In genomic region chr9:84673327-84673726, GRCm38 (mm10) we compare ENCODE assay signal across 20 mouse cellular contexts.
DNase-seq lines count a peak whose midpoint lies in the region; ATAC-seq and TF ChIP-seq lines count a peak whose summit lies in the region.
"Had no signal": no experiment of that assay in that cellular context is flagged by ENCODE, and none has a peak within 500 bp of the region (broad histone marks: within the 10 kb centered on the region; RNA-seq: fewer than 3 reads in every experiment).

No protein-coding gene starts in this region.

- no peak overlapping the region for H3K27ac ChIP-seq in kidney, embryonic 14.5 days (ENCODE audit: low read depth, low read length)
- H3K27ac ChIP-seq in limb, embryonic 14.5 days (replicated peaks; ENCODE audit: low read depth, low read length): no peak overlapping the region
- H3K27ac ChIP-seq: forebrain, embryonic 13.5 days; limb, embryonic 13.5 days; liver, embryonic 15.5 days; midbrain, embryonic 15.5 days had no signal

- no peak overlapping the region for H3K4me2 ChIP-seq in kidney, embryonic 14.5 days (replicated peaks; ENCODE audit: low read depth, low read length)
- no peak overlapping the region for H3K4me2 ChIP-seq in limb, embryonic 14.5 days (replicated peaks; ENCODE audit: low read depth, low read length, severe bottlenecking)
- H3K4me2 ChIP-seq: forebrain, embryonic 13.5 days; heart, embryonic 11.5 days; limb, embryonic 13.5 days; liver, embryonic 15.5 days; midbrain, embryonic 15.5 days had no signal

- H3K4me3 ChIP-seq in kidney, embryonic 14.5 days (ENCODE audit: low read length): no peak overlapping the region
- H3K4me3 ChIP-seq in limb, embryonic 14.5 days (replicated peaks; ENCODE audit: low read length): no peak overlapping the region
- H3K4me3 ChIP-seq: forebrain, embryonic 13.5 days; limb, embryonic 13.5 days; liver, embryonic 15.5 days; midbrain, embryonic 15.5 days had no signal

- TF ChIP-seq POLR2A in limb, embryonic 14.5 days (IDR thresholded peaks at IDR 0.05; ENCODE audit: borderline replicate concordance, extremely low read depth, insufficient read depth, insufficient read length): no peak

- no peak overlapping the region for H3K9ac ChIP-seq in kidney, embryonic 14.5 days (ENCODE audit: low read depth, low read length)
- no peak overlapping the region for H3K9ac ChIP-seq in limb, embryonic 14.5 days (ENCODE audit: low read depth, low read length, severe bottlenecking)
- H3K9ac ChIP-seq: forebrain, embryonic 13.5 days; limb, embryonic 13.5 days; liver, embryonic 15.5 days; midbrain, embryonic 15.5 days had no signal

- H3K27me3 ChIP-seq in kidney, embryonic 14.5 days (ENCODE audit: control insufficient read depth, insufficient read depth, low read length): no peaks in the 10 kb centered on the region
- no peaks in the 10 kb centered on the region for H3K27me3 ChIP-seq in limb, embryonic 14.5 days (ENCODE audit: control insufficient read depth, insufficient read depth, low read length)
- H3K27me3 ChIP-seq: forebrain, embryonic 13.5 days; limb, embryonic 13.5 days; liver, embryonic 15.5 days; midbrain, embryonic 15.5 days had no signal

- DNase-seq in kidney, postnatal 36 days: no peak
- peak; percentile 5 to 10 for DNase-seq in layer of hippocampus, postnatal 14 days (ENCODE audit: low spot score in 2 of 2)
- DNase-seq in layer of hippocampus, adult 11-12 months (ENCODE audit: low spot score): no peak
- peak; percentile 16 for DNase-seq in embryo, embryonic 11.5 days (ENCODE audit: low read depth, low spot score)
- DNase-seq in limb, embryonic 14.5 days (ENCODE audit: low spot score): peak; percentile 14
- DNase-seq: cerebellum, adult 11 months; cerebellum, postnatal 14 days; heart, postnatal 36 days; thymus, postnatal 4 days had no signal

- H3K9me3 ChIP-seq in kidney, embryonic 14.5 days (ENCODE audit: control insufficient read depth, low read length): no peaks in the 10 kb centered on the region
- no peaks in the 10 kb centered on the region for H3K9me3 ChIP-seq in limb, embryonic 14.5 days (ENCODE audit: control insufficient read depth, low read length)
- H3K9me3 ChIP-seq: forebrain, embryonic 13.5 days; limb, embryonic 13.5 days; liver, embryonic 15.5 days; midbrain, embryonic 15.5 days had no signal

- 19% methylated on average over 3 of the region's 3 CpGs for WGBS in kidney, embryonic 14.5 days
- 30% methylated on average over 3 of the region's 3 CpGs for WGBS in limb, embryonic 14.5 days

- ATAC-seq in kidney, embryonic 14.5 days (ENCODE audit: low FRiP score, low TSS enrichment): peak; percentile 89; the same call in 1 of the 2 replicates
- ATAC-seq in limb, embryonic 14.5 days (ENCODE audit: low FRiP score, low read depth): no peak
- no peak for ATAC-seq in cerebellum, adult (ENCODE audit: insufficient number of reproducible peaks, low FRiP score, low TSS enrichment)
- ATAC-seq: activated CD4-positive, CD25-positive, alpha-beta regulatory T cell, adult 4 months; forebrain, embryonic 13.5 days; hindbrain, embryonic 16.5 days; lung, postnatal 0 days; midbrain, embryonic 15.5 days; Patski had no signal

- H3K36me3 ChIP-seq in kidney, embryonic 14.5 days (ENCODE audit: control insufficient read depth, insufficient read depth, low read length): no peaks in the 10 kb centered on the region
- no peaks in the 10 kb centered on the region for H3K36me3 ChIP-seq in limb, embryonic 14.5 days (ENCODE audit: control insufficient read depth, insufficient read depth, low read length)
- H3K36me3 ChIP-seq: limb, embryonic 13.5 days; liver, embryonic 15.5 days; midbrain, embryonic 15.5 days had no signal

- H3K4me1 ChIP-seq in kidney, embryonic 14.5 days (ENCODE audit: control insufficient read depth, insufficient read depth, low read length): no peaks in the 10 kb centered on the region
- H3K4me1 ChIP-seq in limb, embryonic 14.5 days (ENCODE audit: control insufficient read depth, insufficient read depth, low read length): no peaks in the 10 kb centered on the region
- H3K4me1 ChIP-seq: forebrain, embryonic 13.5 days; limb, embryonic 13.5 days; liver, embryonic 15.5 days; midbrain, embryonic 15.5 days had no signal

Comparison
In these comparisons a context has a peak if more than half of its experiments do, and no peak if none do; other contexts are left out.
1. DNase-seq: peak in layer of hippocampus, postnatal 14 days (2 of 2), embryo, embryonic 11.5 days (single experiment) and limb, embryonic 14.5 days (single experiment); none in kidney, postnatal 36 days (0 of 2) and layer of hippocampus, adult 11-12 months (single experiment).